Mouse (Mus musculus): ENCODE data around the gene Acss2.

DNA sequence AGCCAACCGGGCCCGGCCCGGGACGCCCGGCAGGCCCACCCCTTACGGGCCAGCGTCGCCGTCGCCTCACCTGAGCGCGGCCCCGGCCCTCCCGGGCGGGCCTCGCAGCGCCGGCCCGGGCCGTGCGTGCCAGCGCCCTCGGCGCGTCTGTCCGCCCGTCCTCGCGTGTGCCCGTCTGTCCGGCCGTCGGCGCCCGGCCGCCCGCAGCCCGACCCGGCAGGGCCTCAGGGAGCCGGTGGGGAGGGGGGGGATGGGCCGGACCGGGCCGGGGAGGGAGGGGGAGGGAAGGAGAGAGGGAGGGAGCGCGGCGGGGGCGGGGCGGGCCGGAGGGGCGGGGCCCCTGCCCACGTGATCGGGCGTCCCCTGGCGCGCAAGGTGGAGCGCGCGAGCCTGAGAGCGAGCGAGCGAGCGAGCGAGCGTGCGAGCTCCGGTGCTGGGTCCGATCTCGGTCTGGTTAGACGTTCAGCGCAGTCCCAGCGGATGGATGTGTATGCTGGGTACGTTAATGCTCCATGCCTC is 44.1 kb upstream of the Acss2 start, which contains the start of gene Ncoa6:
- TF ChIP-seq GATA1 (IDR thresholded peaks at IDR 0.05; ENCODE audit: low read length) (no peak), TAL1 (IDR thresholded peaks at IDR 0.05; ENCODE audit: low read length) (no peak)

Data from erythroblast, embryonic 14.5 days (primary cell).